Mouse (Mus musculus): ENCODE measurements around the gene Lat2.

- peak; percentile 77 for TF ChIP-seq CTCF (IDR thresholded peaks at IDR 0.05; ENCODE audit: low read depth)
- no peak for TF ChIP-seq EP300 (IDR thresholded peaks at IDR 0.05; ENCODE audit: low read depth)
These were observed 32.5 kb downstream of the Lat2 start for GRCm38 (mm10) chr5:134582221-134582907.

Data from heart, postnatal 0 days (tissue).